Mouse (Mus musculus): ENCODE measurements around the gene Glod5. TPM values are rescaled to one million over a fixed set of nuclear protein-coding genes. Genes with fewer than 3 reads are reported as not detected.

The Glod5 gene
- polyA plus RNA-seq (2017; shearing (Covaris generic)), result not detected

DNA sequence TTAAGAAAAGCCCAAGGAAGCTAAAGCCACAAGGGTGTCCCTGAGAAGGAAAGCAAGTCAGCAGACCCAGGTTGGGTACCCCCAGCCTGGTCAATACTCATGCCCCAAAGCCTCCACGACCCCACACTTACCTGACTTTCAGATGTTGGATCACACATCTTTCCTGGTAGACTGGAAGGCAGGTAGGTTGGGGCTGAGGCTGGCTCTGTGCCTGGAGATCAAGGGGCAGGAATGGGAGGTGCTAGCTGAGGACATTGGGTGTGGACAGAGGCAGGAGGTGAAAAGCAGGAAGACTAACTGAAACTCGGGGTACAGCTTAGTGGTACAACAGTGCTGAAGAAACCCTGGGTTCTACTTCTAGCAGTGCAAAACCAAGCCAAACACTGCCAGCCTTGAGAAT lies at the start of gene Glod5:
Gene Glod5 (minus strand): TSS at position 207 of the 400 bp plus-strand sequence.

DNA sequence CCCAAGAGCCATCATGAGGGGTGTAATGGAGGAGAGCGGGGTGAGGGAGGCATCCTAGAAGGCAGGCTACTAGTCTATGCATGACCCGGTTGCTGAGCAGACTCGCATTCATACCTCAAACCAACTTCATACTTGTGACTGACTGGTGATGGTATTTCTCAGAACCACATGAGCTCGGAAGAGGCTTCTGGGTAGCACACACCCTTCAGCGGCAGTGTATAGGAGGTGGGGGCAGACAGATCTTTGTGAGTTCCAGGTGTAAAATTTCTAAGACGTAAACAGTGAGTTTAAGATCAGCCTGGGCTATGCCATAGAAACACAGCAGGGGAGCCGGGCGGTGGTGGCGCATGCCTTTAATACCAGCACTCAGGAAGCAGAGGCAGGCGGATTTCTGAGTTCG lies 40.4 kb downstream of the Glod5 start, which contains the start of gene Gata1:
Gene Gata1 (minus strand): TSS at position 180 of the 400 bp plus-strand sequence.

Other genes starting within 250 kb of the Glod5 start
- gene Gripap1, start 228.7 kb downstream of the Glod5 start, polyA plus RNA-seq (2017; shearing (Covaris generic)), result 117 TPM
- gene Kcnd1, start 196.2 kb downstream of the Glod5 start, polyA plus RNA-seq (2017; shearing (Covaris generic)), result 0.73 TPM
- gene Otud5, start 177.1 kb downstream of the Glod5 start, polyA plus RNA-seq (2017; shearing (Covaris generic)), result 221 TPM
- 50.5 TPM for gene Pim2, start 140.2 kb downstream of the Glod5 start, polyA plus RNA-seq (2017; shearing (Covaris generic))
- 35.8 TPM for gene Slc35a2, start 134.5 kb downstream of the Glod5 start, polyA plus RNA-seq (2017; shearing (Covaris generic))
- 136 TPM for gene Pqbp1, start 119.2 kb downstream of the Glod5 start, polyA plus RNA-seq (2017; shearing (Covaris generic))
- 122 TPM for gene Timm17b, start 119.1 kb downstream of the Glod5 start, polyA plus RNA-seq (2017; shearing (Covaris generic))
- gene Gm10491, start 110.7 kb downstream of the Glod5 start, polyA plus RNA-seq (2017; shearing (Covaris generic)), result not detected
- not detected for gene Gm10490, start 109.0 kb downstream of the Glod5 start, polyA plus RNA-seq (2017; shearing (Covaris generic))
- gene Pcsk1n, start 98.7 kb downstream of the Glod5 start, polyA plus RNA-seq (2017; shearing (Covaris generic)), result not detected
- not detected for gene Eras, start 89.9 kb downstream of the Glod5 start, polyA plus RNA-seq (2017; shearing (Covaris generic))
- 15.6 TPM for gene Hdac6, start 70.6 kb downstream of the Glod5 start, polyA plus RNA-seq (2017; shearing (Covaris generic))
- gene Gata1, start 40.4 kb downstream of the Glod5 start, polyA plus RNA-seq (2017; shearing (Covaris generic)), result 58.7 TPM
- gene Suv39h1, start 56.3 kb upstream of the Glod5 start, polyA plus RNA-seq (2017; shearing (Covaris generic)), result 28.1 TPM
- gene Was, start 72.0 kb upstream of the Glod5 start, polyA plus RNA-seq (2017; shearing (Covaris generic)), result 97.9 TPM
- gene Wdr13, start 114.4 kb upstream of the Glod5 start, polyA plus RNA-seq (2017; shearing (Covaris generic)), result 21.2 TPM
- 638 TPM for gene Rbm3, start 127.4 kb upstream of the Glod5 start, polyA plus RNA-seq (2017; shearing (Covaris generic))
- gene Tbc1d25, start 157.7 kb upstream of the Glod5 start, polyA plus RNA-seq (2017; shearing (Covaris generic)), result 17.5 TPM
- 125 TPM for gene Ebp, start 175.0 kb upstream of the Glod5 start, polyA plus RNA-seq (2017; shearing (Covaris generic))
- 0.10 TPM for gene Porcn, start 188.0 kb upstream of the Glod5 start, polyA plus RNA-seq (2017; shearing (Covaris generic))
- 23.1 TPM for gene Ftsj1, start 233.9 kb upstream of the Glod5 start, polyA plus RNA-seq (2017; shearing (Covaris generic))